Mouse (Mus musculus): ENCODE results near the gene Sirpa. TPM values are rescaled to one million over a fixed set of nuclear protein-coding genes. Genes with fewer than 3 reads are reported as not detected.

Gene Sirpa
- polyA plus RNA-seq, 1 experiment: 16.0 TPM

- no peak overlapping the region for H3K4me3 ChIP-seq (ENCODE audit: low read depth, low read length)
- no peak overlapping the region for H3K27ac ChIP-seq (ENCODE audit: insufficient read depth, low read depth, low read length)
- no peaks in the 10 kb centered on the region for H3K36me3 ChIP-seq (ENCODE audit: control insufficient read depth, insufficient read depth, low read length)
- no peak for TF ChIP-seq CTCF (IDR thresholded peaks at IDR 0.05; ENCODE audit: extremely low read depth, insufficient read length, insufficient replicate concordance, low read depth, low read length)
- no peak for TF ChIP-seq POLR2A (IDR thresholded peaks at IDR 0.05; ENCODE audit: low read depth, low read length)
- H3K4me1 ChIP-seq (ENCODE audit: control insufficient read depth, insufficient read depth, insufficient read length, low read length): no peaks in the 10 kb centered on the region
- WGBS: 66% methylated on average over 6 of the region's 6 CpGs
- no peaks in the 10 kb centered on the region for H3K27me3 ChIP-seq (ENCODE audit: control insufficient read depth, insufficient read depth, low read length)
Observed at GRCm38 (mm10) chr2:129556081-129556480, 36.6 kb upstream of the Sirpa start.

- H3K4me3 ChIP-seq (ENCODE audit: low read depth, low read length): no peak overlapping the region
- H3K27me3 ChIP-seq (ENCODE audit: control insufficient read depth, insufficient read depth, low read length): no peaks in the 10 kb centered on the region
- no peak for TF ChIP-seq CTCF (IDR thresholded peaks at IDR 0.05; ENCODE audit: extremely low read depth, insufficient read length, insufficient replicate concordance, low read depth, low read length)
- no peak for TF ChIP-seq POLR2A (IDR thresholded peaks at IDR 0.05; ENCODE audit: low read depth, low read length)
- H3K27ac ChIP-seq (ENCODE audit: insufficient read depth, low read depth, low read length): no peak overlapping the region
- no peaks in the 10 kb centered on the region for H3K4me1 ChIP-seq (ENCODE audit: control insufficient read depth, insufficient read depth, insufficient read length, low read length)
- 39% methylated on average over 12 of the region's 12 CpGs for WGBS
- H3K36me3 ChIP-seq (ENCODE audit: control insufficient read depth, insufficient read depth, low read length): no peaks in the 10 kb centered on the region
Observed at GRCm38 (mm10) chr2:129558008-129558874, 34.4 kb upstream of the Sirpa start.

DNA sequence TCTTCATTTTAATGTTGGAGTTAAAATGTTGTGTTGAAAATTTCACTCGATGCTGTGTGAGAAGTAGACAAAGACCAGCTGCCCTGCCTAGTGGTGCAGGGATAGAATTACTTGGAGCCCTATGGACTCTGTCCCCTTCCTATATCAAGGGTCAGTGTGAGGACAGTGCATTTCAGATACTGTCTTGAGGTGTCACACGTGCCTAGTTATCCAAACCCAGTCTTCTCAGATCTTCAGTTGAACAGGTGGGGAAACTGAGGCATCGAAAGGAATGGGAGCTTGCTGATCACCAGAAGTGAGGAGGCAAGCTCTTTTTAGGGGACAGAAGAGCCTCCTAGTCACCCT is 33.8 kb upstream of the Sirpa start:
- WGBS: 53% methylated on average over 3 of the region's 3 CpGs

DNA sequence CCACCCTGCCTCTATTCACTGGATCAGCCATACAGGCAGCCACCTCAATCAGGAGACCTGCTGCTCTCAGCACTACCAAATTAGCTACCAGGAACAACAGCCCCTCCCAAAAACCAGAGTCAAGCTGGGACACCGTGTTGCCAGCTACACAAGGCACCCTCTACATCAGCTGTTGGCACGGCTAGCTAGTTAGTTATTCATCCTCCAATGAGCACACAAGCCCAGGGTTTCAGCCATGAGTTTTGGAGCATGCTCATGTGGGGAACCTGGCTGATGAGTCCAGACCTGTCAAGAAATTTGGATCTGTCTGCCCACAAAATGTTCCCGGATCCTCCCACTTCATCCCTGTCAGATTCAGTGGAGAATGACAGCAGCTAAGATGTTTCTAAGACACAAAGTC is 30.8 kb upstream of the Sirpa start:
- Histone ChIP-seq H3K4me3 (ENCODE audit: low read depth, low read length) (no peak overlapping the region), H3K27me3 (ENCODE audit: control insufficient read depth, insufficient read depth, low read length) (no peaks in the 10 kb centered on the region), H3K36me3 (ENCODE audit: control insufficient read depth, insufficient read depth, low read length) (no peaks in the 10 kb centered on the region), H3K4me1 (ENCODE audit: control insufficient read depth, insufficient read depth, insufficient read length, low read length) (no peaks in the 10 kb centered on the region), H3K27ac (ENCODE audit: insufficient read depth, low read depth, low read length) (no peak overlapping the region)
- WGBS: 71% methylated on average over 3 of the region's 3 CpGs
- TF ChIP-seq POLR2A (IDR thresholded peaks at IDR 0.05; ENCODE audit: low read depth, low read length) (no peak), CTCF (IDR thresholded peaks at IDR 0.05; ENCODE audit: extremely low read depth, insufficient read length, insufficient replicate concordance, low read depth, low read length) (no peak)

More for the DNA sequence above, 33.8 kb upstream of the Sirpa start:
- Histone ChIP-seq H3K4me3 (ENCODE audit: low read depth, low read length) (no peak overlapping the region), H3K4me1 (ENCODE audit: control insufficient read depth, insufficient read depth, insufficient read length, low read length) (no peaks in the 10 kb centered on the region), H3K27ac (ENCODE audit: insufficient read depth, low read depth, low read length) (no peak overlapping the region), H3K36me3 (ENCODE audit: control insufficient read depth, insufficient read depth, low read length) (no peaks in the 10 kb centered on the region), H3K27me3 (ENCODE audit: control insufficient read depth, insufficient read depth, low read length) (no peaks in the 10 kb centered on the region)
- TF ChIP-seq POLR2A (IDR thresholded peaks at IDR 0.05; ENCODE audit: low read depth, low read length): no peak
- no peak for TF ChIP-seq CTCF (IDR thresholded peaks at IDR 0.05; ENCODE audit: extremely low read depth, insufficient read length, insufficient replicate concordance, low read depth, low read length)

DNA sequence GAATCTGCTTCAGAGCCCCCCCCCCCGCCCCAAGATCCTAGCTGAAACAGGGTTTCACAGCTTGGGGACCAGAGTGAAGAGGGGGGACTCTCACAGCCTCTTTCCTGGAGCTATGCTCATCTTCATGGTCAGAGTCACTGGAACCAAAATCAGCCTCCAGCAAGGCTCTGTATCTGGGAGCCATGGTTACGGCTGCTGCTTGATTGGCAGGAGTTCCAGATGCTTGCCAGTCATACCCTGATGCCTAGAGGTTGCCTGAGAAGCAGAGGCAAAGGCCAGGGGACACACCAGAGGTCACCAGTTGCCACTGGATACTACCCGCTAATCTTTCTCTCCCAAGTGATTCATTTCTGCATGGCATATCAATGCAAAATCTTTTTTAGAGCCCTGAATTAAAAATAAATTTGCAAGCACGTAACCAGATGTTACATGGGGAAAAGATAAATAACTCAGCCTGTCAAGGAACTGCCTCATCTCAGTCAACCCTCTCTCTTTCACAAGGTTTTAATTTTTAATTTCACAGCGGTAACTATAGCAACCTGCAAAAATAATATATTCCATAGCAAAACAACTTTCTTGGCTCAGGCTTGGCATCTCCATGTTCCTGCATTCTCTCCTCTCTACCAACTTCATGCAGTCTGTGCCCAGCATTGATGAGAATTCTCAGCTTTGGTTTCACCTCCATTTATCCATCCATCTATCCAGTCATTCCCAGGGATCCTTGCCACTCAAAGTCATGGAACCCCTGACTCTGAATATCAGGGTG is 28.5 kb upstream of the Sirpa start:
- no peaks in the 10 kb centered on the region for H3K27me3 ChIP-seq (ENCODE audit: control insufficient read depth, insufficient read depth, low read length)
- H3K4me1 ChIP-seq (ENCODE audit: control insufficient read depth, insufficient read depth, insufficient read length, low read length): no peaks in the 10 kb centered on the region
- 77% methylated on average over 5 of the region's 5 CpGs for WGBS
- no peak for TF ChIP-seq POLR2A (IDR thresholded peaks at IDR 0.05; ENCODE audit: low read depth, low read length)
- no peak for TF ChIP-seq CTCF (IDR thresholded peaks at IDR 0.05; ENCODE audit: extremely low read depth, insufficient read length, insufficient replicate concordance, low read depth, low read length)
- no peaks in the 10 kb centered on the region for H3K36me3 ChIP-seq (ENCODE audit: control insufficient read depth, insufficient read depth, low read length)
- no peak overlapping the region for H3K4me3 ChIP-seq (ENCODE audit: low read depth, low read length)
- no peak overlapping the region for H3K27ac ChIP-seq (ENCODE audit: insufficient read depth, low read depth, low read length)

DNA sequence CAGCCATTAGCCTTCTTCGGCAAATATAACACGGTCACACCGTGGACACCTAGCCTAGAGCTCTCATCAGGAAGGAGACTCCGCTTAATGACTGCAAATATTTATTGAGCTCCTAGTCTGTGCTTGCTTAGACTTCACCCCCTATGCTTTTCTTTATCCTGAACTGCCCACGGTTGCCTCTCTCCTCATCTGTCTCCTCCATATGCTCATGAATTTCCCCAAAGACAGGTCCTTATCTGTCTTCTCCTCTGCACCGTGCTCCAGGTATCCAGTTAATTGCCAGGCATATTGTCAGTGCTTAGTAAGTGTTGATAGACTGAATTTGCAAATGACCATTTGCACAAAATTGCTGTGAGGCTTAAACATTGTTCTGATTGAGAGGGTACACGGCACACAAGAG is 23.5 kb upstream of the Sirpa start:
- Histone ChIP-seq H3K4me3 (ENCODE audit: low read depth, low read length) (no peak overlapping the region), H3K27me3 (ENCODE audit: control insufficient read depth, insufficient read depth, low read length) (no peaks in the 10 kb centered on the region; the same call in 1 of the 2 replicates), H3K27ac (ENCODE audit: insufficient read depth, low read depth, low read length) (no peak overlapping the region), H3K36me3 (ENCODE audit: control insufficient read depth, insufficient read depth, low read length) (no peaks in the 10 kb centered on the region), H3K4me1 (ENCODE audit: control insufficient read depth, insufficient read depth, insufficient read length, low read length) (no peaks in the 10 kb centered on the region)
- TF ChIP-seq CTCF (IDR thresholded peaks at IDR 0.05; ENCODE audit: extremely low read depth, insufficient read length, insufficient replicate concordance, low read depth, low read length) (no peak), POLR2A (IDR thresholded peaks at IDR 0.05; ENCODE audit: low read depth, low read length) (no peak)
- WGBS: 42% methylated on average over 7 of the region's 7 CpGs

- TF ChIP-seq CTCF (IDR thresholded peaks at IDR 0.05; ENCODE audit: extremely low read depth, insufficient read length, insufficient replicate concordance, low read depth, low read length): no peak
- TF ChIP-seq POLR2A (IDR thresholded peaks at IDR 0.05; ENCODE audit: low read depth, low read length): no peak
- Histone ChIP-seq H3K4me3 (ENCODE audit: low read depth, low read length) (no peak overlapping the region), H3K27me3 (ENCODE audit: control insufficient read depth, insufficient read depth, low read length) (no peaks in the 10 kb centered on the region; the same call in 1 of the 2 replicates), H3K27ac (ENCODE audit: insufficient read depth, low read depth, low read length) (no peak overlapping the region), H3K36me3 (ENCODE audit: control insufficient read depth, insufficient read depth, low read length) (no peaks in the 10 kb centered on the region), H3K4me1 (ENCODE audit: control insufficient read depth, insufficient read depth, insufficient read length, low read length) (no peaks in the 10 kb centered on the region)
- WGBS: 47% methylated on average over 5 of the region's 5 CpGs
Observed at GRCm38 (mm10) chr2:129569556-129569955, 23.1 kb upstream of the Sirpa start.
